Mouse (Mus musculus): Measurements from ENCODE around the gene Cers1. TPM values are rescaled to one million over a fixed set of nuclear protein-coding genes. Genes with fewer than 3 reads are reported as not detected.

Gene Cers1
- polyA plus RNA-seq, 1 experiment from 2014 or later: 0.40 TPM

GRCm38 (mm10) chr8:70316511-70317504, 1.2 kb downstream of the Cers1 start:
- peak; percentile 25 for DNase-seq (ENCODE audit: low spot score)

- DNase-seq (ENCODE audit: low spot score): no peak
These were observed 2.3 kb downstream of the Cers1 start for GRCm38 (mm10) chr8:70317872-70318271.

GRCm38 (mm10) chr8:70323716-70324115, 8.1 kb downstream of the Cers1 start:
- no peak for DNase-seq (ENCODE audit: low spot score)

- no peak for DNase-seq (ENCODE audit: low spot score)
These were observed 11.9 kb downstream of the Cers1 start for GRCm38 (mm10) chr8:70327512-70327911.

- no peak for DNase-seq (ENCODE audit: low spot score)
These were observed 13.7 kb downstream of the Cers1 start, which contains the start of gene Gdf1 for GRCm38 (mm10) chr8:70329124-70329834. Gene Gdf1 (plus strand): TSS chr8:70329817.

- no peak for DNase-seq (ENCODE audit: low spot score)
These were observed 14.5 kb downstream of the Cers1 start for GRCm38 (mm10) chr8:70329835-70330740.

- no peak for DNase-seq (ENCODE audit: low spot score)
These were observed 15.3 kb downstream of the Cers1 start for GRCm38 (mm10) chr8:70330741-70331364.

GRCm38 (mm10) chr8:70331526-70331925, 16.0 kb downstream of the Cers1 start:
- no peak for DNase-seq (ENCODE audit: low spot score)

GRCm38 (mm10) chr8:70332070-70332877, 16.7 kb downstream of the Cers1 start:
- DNase-seq (ENCODE audit: low spot score): no peak

GRCm38 (mm10) chr8:70332878-70333202, 17.3 kb downstream of the Cers1 start:
- DNase-seq (ENCODE audit: low spot score): no peak

GRCm38 (mm10) chr8:70338931-70339330, 23.4 kb downstream of the Cers1 start:
- no peak for DNase-seq (ENCODE audit: low spot score)

- no peak for DNase-seq (ENCODE audit: low spot score)
These were observed 25.1 kb downstream of the Cers1 start for GRCm38 (mm10) chr8:70340659-70341058.

GRCm38 (mm10) chr8:70342007-70342406, 26.4 kb downstream of the Cers1 start:
- DNase-seq (ENCODE audit: low spot score): no peak

- no peak for DNase-seq (ENCODE audit: low spot score)
These were observed 27.5 kb downstream of the Cers1 start for GRCm38 (mm10) chr8:70343076-70343475.

GRCm38 (mm10) chr8:70343696-70344095, 28.1 kb downstream of the Cers1 start:
- peak; percentile 40 for DNase-seq (ENCODE audit: low spot score)

- no peak for DNase-seq (ENCODE audit: low spot score)
These were observed 28.7 kb downstream of the Cers1 start for GRCm38 (mm10) chr8:70344279-70344678.

- no peak for DNase-seq (ENCODE audit: low spot score)
These were observed 31.9 kb downstream of the Cers1 start for GRCm38 (mm10) chr8:70347443-70347842.

GRCm38 (mm10) chr8:70347860-70348420, 32.4 kb downstream of the Cers1 start:
- no peak for DNase-seq (ENCODE audit: low spot score)
